Mouse (Mus musculus) stomach, embryonic 16.5 days (tissue): ENCODE measurements at regions not wholly inside any gene's neighbourhood (a gene's known extent, or its start where the extent isn't known, plus 50 kb on each side); places are given as distances from the start of the nearest gene placed in this dataset.
A peak's percentile ranks its signal among the peaks of the same experiment; 100 is the strongest.

ENCODE experiments used
- ATAC-seq: fragments of 200-750 bp; cut with Nextera tagmentation; 2 replicates; pipeline ENCODE4 v1.8.0; 2017; ENCODE audit warnings: moderate number of reproducible peaks, moderate TSS enrichment; ENCODE audit not compliant: insufficient read depth, low FRiP score
- H3K27ac ChIP-seq: fragments of 300-500 bp; sonication (generic); 2 replicates; pipeline ENCODE4 v1.5.1; 2014; ENCODE audit warnings: low read length
- H3K27me3 ChIP-seq: fragments of 300-500 bp; sonication (generic); 2 replicates; pipeline ENCODE4 v1.6.1; 2014; ENCODE audit warnings: low read length, control low read depth, mixed read lengths; ENCODE audit not compliant: control insufficient read depth, insufficient read depth
- H3K36me3 ChIP-seq: fragments of 300-500 bp; sonication (generic); 2 replicates; pipeline ENCODE4 v1.6.1; 2014; ENCODE audit warnings: low read length; ENCODE audit not compliant: control insufficient read depth, insufficient read depth
- H3K4me1 ChIP-seq: fragments of 300-500 bp; sonication (generic); 2 replicates; pipeline ENCODE4 v1.6.1; 2014; ENCODE audit warnings: low read length, control low read depth, mixed read lengths; ENCODE audit not compliant: control insufficient read depth, insufficient read depth
- H3K4me2 ChIP-seq: fragments of 300-500 bp; sonication (generic); 2 replicates; pipeline ENCODE4 v1.6.1; 2014; ENCODE audit warnings: low read depth, low read length, mixed read lengths
- H3K4me3 ChIP-seq: fragments of 300-500 bp; sonication (generic); replicated peaks from 2 replicates; pipeline ENCODE4 v1.5.1; 2014; ENCODE audit warnings: mild to moderate bottlenecking, low read length
- H3K9ac ChIP-seq: fragments of 300-500 bp; sonication (generic); 2 replicates; pipeline ENCODE4 v1.6.1; 2014; ENCODE audit warnings: low read length
- H3K9me3 ChIP-seq: fragments of 300-500 bp; sonication (generic); replicated peaks from 2 replicates; pipeline ENCODE4 v1.6.1; 2016; ENCODE audit warnings: low read length, control low read depth; ENCODE audit not compliant: control insufficient read depth
- WGBS: fragments of 180-500 bp; shearing (Covaris S2); extraction: QIAGEN DNeasy Blood & Tissue Kit; methylation state at CpG from one replicate; pipeline ENCODE4 v1.1.7; 2014; 5-methylcytosine and 5-hydroxymethylcytosine counted together

DNA sequence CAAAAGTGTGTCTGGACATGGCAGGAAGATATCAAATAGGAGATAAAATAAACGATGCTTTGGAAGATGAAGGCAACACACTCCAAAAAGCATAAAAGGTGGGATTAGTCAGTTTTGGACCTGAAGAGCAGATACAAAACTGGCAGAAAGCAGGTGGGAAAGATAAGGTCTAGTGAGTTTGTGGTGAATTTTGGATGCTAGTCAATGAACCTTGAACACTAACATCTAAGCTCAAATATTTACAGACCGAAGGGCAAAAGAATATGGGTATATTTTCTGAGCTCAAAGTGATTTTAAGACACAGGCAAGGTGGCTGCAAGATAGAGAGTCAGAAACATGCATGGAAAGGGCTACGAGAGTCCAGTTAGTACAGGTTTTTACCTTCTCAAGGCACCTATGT, 159.4 kb upstream of the Ntm start:
- no peaks in the 10 kb centered on the region for H3K9me3 ChIP-seq
- ATAC-seq, result no peak
- H3K27ac ChIP-seq, result no peak overlapping the region
- no peak overlapping the region for H3K4me3 ChIP-seq
- no peak overlapping the region for H3K9ac ChIP-seq
- no peaks in the 10 kb centered on the region for H3K27me3 ChIP-seq
- 55% methylated on average over 3 of the region's 3 CpGs for WGBS
- no peaks in the 10 kb centered on the region for H3K36me3 ChIP-seq
- no peak overlapping the region for H3K4me2 ChIP-seq
- H3K4me1 ChIP-seq, result no peaks in the 10 kb centered on the region

DNA sequence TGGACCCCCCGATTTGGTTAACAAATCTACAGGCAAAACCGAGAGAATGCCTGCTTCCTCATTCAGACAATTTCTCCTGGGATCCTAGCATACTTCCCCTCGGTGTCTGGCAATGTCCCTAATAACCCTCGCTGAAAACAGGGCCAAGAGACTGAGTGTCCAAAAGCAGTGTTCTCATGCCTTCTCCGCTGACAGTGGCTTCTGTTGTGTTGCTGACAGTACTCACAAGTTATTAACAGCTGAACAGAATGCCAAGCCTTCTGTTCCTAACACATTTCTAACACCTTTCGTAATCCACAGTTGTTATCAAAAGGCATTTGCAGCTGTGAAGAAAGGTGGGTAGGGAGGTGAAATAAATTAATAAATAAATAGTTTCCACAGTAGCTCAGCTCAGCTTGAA, 166.2 kb upstream of the Ntm start:
- no peak overlapping the region for H3K4me2 ChIP-seq
- H3K27me3 ChIP-seq, result no peaks in the 10 kb centered on the region
- ATAC-seq, result no peak
- no peak overlapping the region for H3K27ac ChIP-seq
- H3K4me1 ChIP-seq, result no peaks in the 10 kb centered on the region
- H3K36me3 ChIP-seq, result no peaks in the 10 kb centered on the region
- no peaks in the 10 kb centered on the region for H3K9me3 ChIP-seq
- WGBS, result 70% methylated on average over 6 of the region's 6 CpGs
- no peak overlapping the region for H3K9ac ChIP-seq
- H3K4me3 ChIP-seq, result no peak overlapping the region

DNA sequence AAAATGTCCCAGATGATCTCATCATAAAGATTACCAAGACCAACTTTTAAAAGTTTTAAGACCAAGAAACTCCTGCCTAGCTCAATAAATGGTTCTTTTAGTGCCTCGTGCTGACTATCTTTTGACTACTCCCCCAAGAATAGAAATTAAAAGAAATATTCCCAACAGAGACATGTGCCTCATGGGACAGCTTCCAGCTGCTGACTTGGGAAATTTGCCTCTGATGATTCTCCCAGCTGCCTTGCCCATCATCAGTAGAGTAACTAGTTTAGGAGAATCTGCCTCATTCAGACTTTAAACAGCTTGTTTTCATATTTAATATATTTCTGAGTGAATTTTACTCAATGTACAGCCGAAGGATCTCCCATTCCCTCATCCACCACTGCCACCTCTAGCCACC, 168.7 kb upstream of the Ntm start:
- Histone ChIP-seq H3K4me2 (no peak overlapping the region), H3K27me3 (no peaks in the 10 kb centered on the region), H3K4me3 (no peak overlapping the region), H3K27ac (no peak overlapping the region), H3K9ac (no peak overlapping the region), H3K9me3 (no peaks in the 10 kb centered on the region), H3K4me1 (no peaks in the 10 kb centered on the region), H3K36me3 (no peaks in the 10 kb centered on the region)
- ATAC-seq, result no peak
- 66% methylated on average over 2 of the region's 2 CpGs for WGBS

DNA sequence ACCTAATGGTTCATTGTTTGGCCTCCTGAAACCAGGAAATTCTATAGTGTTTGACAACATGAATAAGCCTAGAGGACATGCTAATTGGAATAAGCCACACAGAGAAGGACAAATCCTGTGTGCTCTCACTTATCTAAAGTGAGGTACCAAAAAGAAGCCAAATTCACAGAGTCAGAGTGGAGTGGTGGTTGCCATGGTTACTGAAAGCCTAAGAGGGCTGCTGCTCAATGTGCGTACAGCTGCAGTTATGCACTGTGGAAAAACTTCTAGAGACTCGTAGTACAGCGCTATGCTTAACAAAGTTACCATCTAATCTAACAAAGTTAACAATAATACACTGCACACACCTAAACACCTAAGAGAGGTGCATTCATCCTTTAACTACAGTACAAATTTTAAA, 171.4 kb upstream of the Ntm start:
- Histone ChIP-seq H3K4me1 (peaks cover 9% of the 10 kb centered on the region; the same call in 1 of the 2 replicates), H3K36me3 (no peaks in the 10 kb centered on the region), H3K9me3 (no peaks in the 10 kb centered on the region), H3K27me3 (no peaks in the 10 kb centered on the region), H3K27ac (no peak overlapping the region), H3K4me2 (no peak overlapping the region), H3K9ac (no peak overlapping the region), H3K4me3 (no peak overlapping the region)
- 50% methylated on average over 3 of the region's 3 CpGs for WGBS
- no peak for ATAC-seq

DNA sequence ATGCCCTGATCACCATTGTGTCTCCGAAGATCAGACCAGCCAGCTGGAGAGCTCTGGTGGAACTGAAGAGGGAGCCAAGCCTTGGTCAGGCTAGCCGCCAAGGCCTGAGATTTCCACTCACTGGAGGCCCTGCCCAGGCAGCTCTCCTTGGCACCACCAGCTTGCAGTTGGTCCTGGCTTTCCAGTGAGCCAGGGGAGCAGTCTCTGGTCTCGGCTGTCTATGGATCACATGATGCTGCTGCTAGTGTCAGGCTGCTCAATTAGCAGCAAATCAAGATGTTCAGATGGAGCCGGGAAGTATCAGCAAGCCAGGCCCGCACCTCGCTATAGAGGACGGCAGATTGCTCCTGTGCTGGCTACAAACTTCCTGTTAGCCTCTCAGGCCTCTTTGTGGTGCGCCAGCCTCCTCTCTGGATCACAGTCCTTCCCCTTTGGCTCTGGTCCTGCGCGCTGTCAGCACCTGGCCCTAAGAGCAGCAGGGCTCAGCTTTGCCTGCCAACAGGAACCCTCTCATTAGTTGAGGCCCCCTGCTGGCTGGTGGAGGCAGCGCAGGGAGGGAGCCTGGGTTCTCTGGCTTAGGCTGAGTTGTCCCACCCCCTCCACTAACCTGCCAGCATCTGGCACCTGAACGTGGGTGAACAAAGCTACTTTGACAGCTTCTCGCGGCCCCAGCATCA, 174.8 kb upstream of the Ntm start:
- Histone ChIP-seq H3K27me3 (no peaks in the 10 kb centered on the region), H3K9me3 (no peaks in the 10 kb centered on the region), H3K36me3 (no peaks in the 10 kb centered on the region), H3K4me1 (peaks cover 18% of the 10 kb centered on the region), H3K27ac (no peak overlapping the region), H3K4me3 (no peak overlapping the region), H3K4me2 (peak overlapping the region; percentile 31; the same call in 1 of the 2 replicates), H3K9ac (peak overlapping the region; percentile 4; the same call in 1 of the 2 replicates)
- 24% methylated on average over 14 of the region's 14 CpGs for WGBS
- ATAC-seq, result peak; percentile 72; the same call in 1 of the 2 replicates

DNA sequence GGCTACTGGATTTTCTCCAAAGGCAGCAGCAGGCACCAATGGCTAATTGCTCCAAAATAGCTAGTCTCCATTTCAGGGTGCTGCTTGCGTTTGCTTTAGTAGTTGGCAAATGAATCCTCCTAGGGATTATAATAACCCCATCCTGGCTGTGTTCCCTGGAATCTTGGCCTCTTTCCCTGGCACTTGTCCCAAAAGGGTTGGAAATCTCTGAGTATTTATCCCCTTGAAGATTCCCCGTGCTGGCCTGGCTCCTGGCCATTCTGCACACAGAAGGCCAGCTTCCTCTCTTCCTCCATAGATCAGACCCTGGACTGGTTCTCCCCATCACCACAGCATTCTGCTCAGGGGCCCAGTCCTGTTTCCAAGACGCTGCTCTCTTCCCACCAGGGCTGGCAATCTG, 177.2 kb upstream of the Ntm start:
- ATAC-seq, result peak; percentile 79
- 19% methylated on average over 3 of the region's 3 CpGs for WGBS
- H3K4me1 ChIP-seq, result peaks cover 18% of the 10 kb centered on the region
- no peaks in the 10 kb centered on the region for H3K9me3 ChIP-seq
- H3K27ac ChIP-seq, result no peak overlapping the region
- H3K27me3 ChIP-seq, result no peaks in the 10 kb centered on the region
- H3K4me2 ChIP-seq, result no peak overlapping the region
- no peaks in the 10 kb centered on the region for H3K36me3 ChIP-seq
- no peak overlapping the region for H3K4me3 ChIP-seq
- no peak overlapping the region for H3K9ac ChIP-seq

DNA sequence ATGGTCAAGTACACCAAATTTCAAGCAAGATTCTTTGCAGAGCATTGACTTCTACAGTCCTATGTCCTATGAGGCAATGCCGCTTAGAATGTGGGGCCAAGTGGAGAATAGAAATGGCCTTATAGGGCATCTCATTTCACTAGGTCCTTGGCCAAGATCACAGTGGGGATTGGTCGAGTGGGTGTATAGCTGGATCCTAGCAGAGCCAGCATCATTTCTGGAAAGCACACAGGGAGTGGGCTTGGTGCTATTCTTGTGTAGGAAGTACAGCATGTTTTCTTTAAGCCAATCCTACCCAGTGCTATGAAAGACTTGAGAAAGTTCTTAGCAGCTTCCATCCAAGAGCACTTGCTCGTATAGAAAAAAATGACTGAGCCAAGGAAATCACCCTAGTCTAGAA, 178.2 kb upstream of the Ntm start:
- WGBS, result 87% methylated on average over 3 of the region's 3 CpGs
- Histone ChIP-seq H3K9me3 (no peaks in the 10 kb centered on the region), H3K9ac (no peak overlapping the region), H3K27ac (no peak overlapping the region), H3K36me3 (no peaks in the 10 kb centered on the region), H3K27me3 (no peaks in the 10 kb centered on the region), H3K4me2 (no peak overlapping the region), H3K4me3 (no peak overlapping the region), H3K4me1 (peaks cover 18% of the 10 kb centered on the region)
- ATAC-seq, result no peak

DNA sequence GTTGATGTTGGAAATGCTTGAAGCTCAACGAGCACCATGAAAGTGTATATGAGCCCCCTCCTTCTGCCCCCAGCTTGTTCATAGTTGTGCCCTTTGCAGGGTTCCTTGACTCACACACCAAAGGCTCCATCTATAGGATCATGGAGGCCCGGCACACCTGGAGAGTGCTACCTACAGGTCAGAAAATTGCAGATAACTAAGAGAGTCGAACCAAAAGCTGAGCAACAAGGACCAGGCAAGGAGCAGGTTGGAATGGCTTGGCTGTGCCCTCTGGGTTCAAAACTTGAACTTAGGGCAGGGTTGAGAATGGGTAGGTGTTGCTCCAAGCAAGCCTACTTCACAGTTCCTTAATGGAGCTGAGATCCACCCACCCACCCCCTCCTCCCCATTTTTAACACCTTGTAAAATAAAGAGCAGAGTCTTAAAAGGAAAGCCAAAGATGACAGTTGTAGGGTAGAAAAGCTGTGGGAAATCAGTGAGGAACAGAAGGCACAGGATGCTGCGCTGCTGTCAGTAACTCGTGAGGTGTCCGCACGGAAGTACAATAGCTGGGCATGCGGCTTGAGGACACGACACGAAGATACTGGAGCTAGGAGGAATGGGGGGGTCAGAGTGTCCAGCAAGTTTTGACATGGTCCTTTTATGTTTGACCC, 180.0 kb upstream of the Ntm start:
- Histone ChIP-seq H3K9me3 (no peaks in the 10 kb centered on the region), H3K27ac (no peak overlapping the region), H3K36me3 (no peaks in the 10 kb centered on the region), H3K9ac (no peak overlapping the region), H3K4me1 (peaks cover 12% of the 10 kb centered on the region), H3K4me2 (no peak overlapping the region), H3K27me3 (no peaks in the 10 kb centered on the region), H3K4me3 (no peak overlapping the region)
- ATAC-seq, result no peak
- WGBS, result 87% methylated on average over 10 of the region's 10 CpGs

DNA sequence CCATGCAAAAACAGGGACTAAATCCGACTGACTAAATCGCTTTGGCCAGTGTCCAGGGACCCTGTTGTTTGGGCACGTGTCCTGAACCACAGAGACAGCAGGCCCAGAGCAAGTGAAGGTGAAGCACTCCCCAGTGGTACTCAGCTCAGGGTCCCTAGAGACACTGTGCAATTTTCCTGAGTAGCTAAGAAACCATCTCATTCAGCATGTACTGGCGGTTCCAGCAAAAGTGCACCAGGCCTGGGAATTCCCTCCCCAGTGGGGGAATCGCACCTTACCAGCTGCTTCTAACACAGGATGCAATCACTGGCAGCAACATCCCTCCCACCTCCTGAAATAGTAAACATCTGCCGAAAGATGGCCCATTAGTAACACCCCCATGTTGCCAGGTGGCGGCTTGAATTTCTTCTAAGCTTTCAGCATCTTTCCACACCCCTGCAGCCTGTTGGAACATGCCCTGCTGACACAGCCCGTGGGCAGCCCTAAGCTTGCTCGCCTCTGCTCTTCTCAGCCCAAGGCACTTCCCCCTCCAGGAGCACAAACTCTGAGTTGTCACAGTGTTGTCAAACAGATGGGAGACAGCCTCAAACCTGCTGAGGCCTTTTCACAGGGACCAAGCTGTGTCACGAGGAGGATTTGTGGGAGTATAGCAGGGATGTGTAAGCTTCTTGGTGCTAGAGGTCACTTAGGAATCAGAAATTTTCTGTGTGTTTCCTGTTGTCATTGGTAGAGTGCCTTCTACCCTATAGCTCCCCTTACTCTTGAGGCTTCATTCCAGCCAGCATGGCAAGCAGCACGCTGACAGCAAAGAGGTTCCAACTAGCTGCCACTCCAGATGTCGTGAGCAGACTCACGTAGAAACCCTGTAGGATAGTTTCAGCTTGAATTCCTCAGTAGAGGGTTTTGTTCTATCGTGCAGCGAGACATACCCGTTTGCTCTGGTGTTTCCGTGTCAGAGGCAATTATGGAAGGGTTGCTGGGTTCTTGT, 186.8 kb upstream of the Ntm start:
- no peak for ATAC-seq

More for the DNA sequence above, 186.8 kb upstream of the Ntm start:
- no peaks in the 10 kb centered on the region for H3K27me3 ChIP-seq
- no peak overlapping the region for H3K4me3 ChIP-seq
- H3K27ac ChIP-seq, result no peak overlapping the region
- no peaks in the 10 kb centered on the region for H3K36me3 ChIP-seq
- H3K9me3 ChIP-seq, result no peaks in the 10 kb centered on the region
- no peak overlapping the region for H3K9ac ChIP-seq
- H3K4me2 ChIP-seq, result no peak overlapping the region
- WGBS, result 39% methylated on average over 17 of the region's 17 CpGs
- H3K4me1 ChIP-seq, result peaks cover 4% of the 10 kb centered on the region; the same call in 1 of the 2 replicates
